Mouse (Mus musculus): ENCODE measurements around the gene Sptlc2.

Gene Sptlc2

GRCm38 (mm10) chr12:87388122-87388774 lies at the start of gene Sptlc2:
TSS of gene Sptlc2 (minus strand) at chr12:87388355.
- DNase-seq (ENCODE audit: low spot score), result peak; percentile 100

DNA sequence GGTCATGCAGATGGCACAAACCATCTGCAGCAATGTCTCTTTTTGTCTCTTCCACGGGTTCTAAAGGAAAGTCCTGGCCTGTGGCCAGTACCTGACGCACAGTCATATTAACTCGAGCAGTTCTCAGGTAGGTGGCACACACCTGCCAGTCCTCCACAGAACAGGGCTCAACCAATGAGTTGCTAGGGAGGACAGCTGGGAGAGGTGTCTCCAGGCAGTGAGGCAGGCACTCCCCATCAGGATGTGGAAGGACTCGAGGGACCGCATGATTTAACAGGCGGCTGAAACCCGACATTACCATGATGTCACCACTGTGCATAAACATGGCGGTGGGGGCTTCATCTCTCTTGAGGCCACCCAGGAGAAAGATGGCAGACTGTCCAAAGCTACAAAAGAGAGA lies 40.7 kb upstream of the Sptlc2 start:
- no peak for DNase-seq (ENCODE audit: low spot score)

- DNase-seq (ENCODE audit: low spot score), result no peak
Measured at GRCm38 (mm10) chr12:87428295-87428694, 40.1 kb upstream of the Sptlc2 start.

DNA sequence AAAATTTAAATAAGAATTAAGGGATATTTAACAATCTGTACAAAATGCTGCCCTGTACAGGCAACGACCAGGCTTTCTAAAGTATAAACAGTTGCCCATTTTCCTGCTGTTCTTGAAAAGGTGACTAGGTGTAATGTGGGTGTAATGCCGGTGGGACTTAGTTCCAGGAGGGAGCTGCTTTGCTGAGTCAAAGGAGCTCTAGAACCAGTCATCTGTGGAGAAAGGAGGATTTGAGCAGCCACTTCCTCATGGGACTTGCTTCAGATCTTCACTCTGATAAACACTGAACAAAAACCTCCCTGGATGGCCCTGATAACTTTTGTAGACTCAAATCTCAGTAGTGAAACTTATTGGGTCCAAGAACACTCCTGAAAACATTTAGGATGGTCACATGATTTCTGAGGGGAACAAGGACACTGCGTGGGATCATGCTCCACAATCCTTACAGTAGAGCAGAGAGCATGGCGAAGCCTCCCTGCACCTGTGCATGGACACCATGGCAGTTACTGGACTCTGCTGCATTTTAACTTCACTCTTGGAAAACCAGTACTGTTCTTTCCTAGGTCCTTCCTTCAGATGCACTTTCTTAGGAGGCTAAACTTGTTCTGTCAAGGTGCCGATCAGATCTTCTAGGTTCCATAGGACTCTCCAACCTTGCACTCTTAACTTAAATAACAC lies 38.3 kb upstream of the Sptlc2 start:
- no peak for DNase-seq (ENCODE audit: low spot score)

DNA sequence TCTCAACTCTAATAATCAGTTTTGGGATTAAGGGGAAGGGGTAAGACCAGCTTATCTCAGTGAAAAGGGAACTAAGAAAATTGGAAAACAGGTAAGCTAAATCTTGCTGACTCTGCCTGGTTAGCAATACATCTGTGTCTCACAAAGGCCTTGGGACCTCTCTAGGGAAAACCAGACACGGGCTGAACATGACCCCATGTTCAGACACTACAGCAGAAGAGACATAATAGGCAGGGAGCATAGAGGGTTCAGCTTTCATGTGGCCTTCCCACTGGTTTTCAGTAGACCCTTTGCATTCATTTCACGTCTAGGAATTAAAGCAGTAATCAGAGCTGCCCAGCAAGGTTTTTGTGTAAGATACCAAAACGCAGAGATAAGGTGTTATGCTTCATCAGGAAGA lies 36.4 kb upstream of the Sptlc2 start:
- DNase-seq (ENCODE audit: low spot score), result no peak

- DNase-seq (ENCODE audit: low spot score), result no peak
Measured at GRCm38 (mm10) chr12:87423700-87424099, 35.5 kb upstream of the Sptlc2 start.

GRCm38 (mm10) chr12:87421708-87422507 lies 33.8 kb upstream of the Sptlc2 start:
- no peak for DNase-seq (ENCODE audit: low spot score)

DNA sequence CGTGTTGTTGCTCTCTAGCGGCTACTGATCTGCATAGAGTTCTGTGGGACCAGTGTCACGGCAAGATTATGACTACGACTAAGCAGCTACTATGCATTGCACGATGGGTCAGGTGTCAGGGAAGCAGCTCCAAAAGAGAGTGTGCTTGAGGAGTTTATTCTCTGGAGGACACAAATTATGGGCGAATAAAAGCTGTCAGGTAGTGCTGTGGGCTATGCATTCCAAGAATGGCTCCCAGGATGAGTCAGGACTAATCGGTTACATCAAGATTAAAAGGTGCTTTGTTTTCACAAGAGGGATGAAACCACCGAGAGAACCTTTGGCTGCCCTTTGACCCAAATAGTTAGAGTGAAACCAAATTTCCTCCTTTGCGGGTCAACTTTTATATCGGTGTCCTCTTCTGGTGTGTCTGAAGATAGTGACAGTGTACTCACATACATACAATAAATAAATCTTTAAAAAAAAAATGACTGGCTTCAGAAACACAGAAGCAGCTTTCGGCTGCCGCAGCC lies 31.9 kb upstream of the Sptlc2 start:
- DNase-seq (ENCODE audit: low spot score), result no peak

DNA sequence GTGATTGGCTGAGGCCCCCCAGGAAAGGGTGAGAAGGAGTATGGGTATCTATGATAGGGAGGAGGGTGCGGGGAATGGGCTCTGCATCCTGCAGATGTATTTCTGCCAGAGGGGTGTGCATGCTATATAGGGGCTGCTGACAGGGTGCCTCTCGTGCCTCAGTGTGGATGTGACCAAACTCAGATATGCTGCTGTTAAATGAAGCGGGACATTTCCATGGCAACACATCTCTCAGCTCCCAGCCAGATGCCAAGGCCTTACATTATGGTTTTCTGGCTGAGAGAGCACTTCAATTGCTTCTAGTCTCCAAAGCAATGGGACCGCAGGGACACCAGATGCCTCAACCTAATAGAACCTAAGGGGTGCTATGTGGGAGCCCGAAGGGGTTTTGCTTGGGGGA lies 30.8 kb upstream of the Sptlc2 start:
- DNase-seq (ENCODE audit: low spot score), result no peak

- no peak for DNase-seq (ENCODE audit: low spot score)
Measured at GRCm38 (mm10) chr12:87416690-87417089, 28.5 kb upstream of the Sptlc2 start.

DNA sequence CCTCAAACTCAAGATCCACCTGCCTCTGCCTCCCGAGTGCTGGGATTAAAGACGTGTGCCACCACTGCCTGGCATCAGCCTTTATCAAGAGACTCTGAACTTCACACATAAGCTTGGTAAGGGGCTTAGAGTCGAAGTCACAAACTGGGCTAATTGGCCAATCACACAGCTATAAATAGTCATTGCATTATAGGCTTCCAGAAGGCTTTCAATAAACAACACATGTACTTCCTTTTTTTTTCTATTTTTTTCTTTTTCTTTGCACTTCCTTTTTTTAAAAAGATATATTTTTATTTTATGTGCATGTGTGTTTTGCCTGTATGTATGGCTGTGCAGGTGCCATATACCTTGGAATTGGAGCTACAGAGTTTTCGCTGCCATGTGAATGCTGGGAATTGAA lies 27.2 kb upstream of the Sptlc2 start:
- DNase-seq (ENCODE audit: low spot score), result no peak

- DNase-seq (ENCODE audit: low spot score), result peak; percentile 23
Measured at GRCm38 (mm10) chr12:87413179-87413790, 25.1 kb upstream of the Sptlc2 start.

DNA sequence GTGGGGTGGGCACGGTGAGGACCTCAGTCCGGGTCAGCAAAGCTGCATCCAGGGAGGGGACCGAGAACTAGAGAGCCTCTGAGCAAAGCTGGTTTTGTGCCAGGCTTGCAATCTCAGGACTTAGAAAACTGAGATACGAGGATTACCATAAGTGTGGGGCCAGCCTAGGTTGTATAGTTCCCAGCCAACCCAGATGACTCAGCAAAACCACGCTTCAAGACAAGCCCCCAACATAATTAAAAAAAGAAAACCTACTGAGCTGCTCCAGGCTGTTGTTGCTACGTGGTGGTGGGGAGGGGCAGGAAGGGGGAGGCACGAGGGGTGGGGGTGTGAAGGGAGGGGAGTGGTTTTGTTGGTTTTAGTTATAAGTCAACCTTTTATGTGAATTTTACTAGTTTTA lies 22.8 kb upstream of the Sptlc2 start:
- no peak for DNase-seq (ENCODE audit: low spot score)

DNA sequence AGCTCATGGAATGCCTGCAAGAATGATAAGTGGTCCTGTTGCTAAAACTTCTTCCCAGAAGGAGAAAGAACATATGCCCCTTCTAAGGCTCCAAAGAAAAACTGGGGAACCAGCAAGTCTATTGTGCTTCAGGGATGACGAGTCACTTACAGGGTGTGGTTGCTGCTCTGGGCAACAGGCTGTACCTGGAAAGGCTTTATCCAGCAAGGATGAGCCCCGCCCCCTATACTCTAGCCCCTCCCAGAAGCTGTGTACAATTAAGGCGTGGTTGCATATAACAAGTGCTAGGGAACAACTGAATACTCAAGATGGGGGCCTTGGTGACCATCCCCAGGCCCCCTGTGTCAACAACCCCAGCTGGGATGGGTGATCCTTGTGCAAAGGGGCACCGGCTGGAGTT lies 21.0 kb upstream of the Sptlc2 start:
- DNase-seq (ENCODE audit: low spot score), result no peak

GRCm38 (mm10) chr12:87407869-87408605 lies 19.9 kb upstream of the Sptlc2 start:
- DNase-seq (ENCODE audit: low spot score), result no peak

GRCm38 (mm10) chr12:87405721-87406120 lies 17.6 kb upstream of the Sptlc2 start:
- DNase-seq (ENCODE audit: low spot score), result no peak

GRCm38 (mm10) chr12:87405165-87405564 lies 17.0 kb upstream of the Sptlc2 start:
- no peak for DNase-seq (ENCODE audit: low spot score)

GRCm38 (mm10) chr12:87401883-87402282 lies 13.7 kb upstream of the Sptlc2 start:
- DNase-seq (ENCODE audit: low spot score), result no peak

- no peak for DNase-seq (ENCODE audit: low spot score)
Measured at GRCm38 (mm10) chr12:87399119-87399819, 11.1 kb upstream of the Sptlc2 start.

GRCm38 (mm10) chr12:87397811-87398417 lies 9.8 kb upstream of the Sptlc2 start:
- DNase-seq (ENCODE audit: low spot score), result no peak

DNA sequence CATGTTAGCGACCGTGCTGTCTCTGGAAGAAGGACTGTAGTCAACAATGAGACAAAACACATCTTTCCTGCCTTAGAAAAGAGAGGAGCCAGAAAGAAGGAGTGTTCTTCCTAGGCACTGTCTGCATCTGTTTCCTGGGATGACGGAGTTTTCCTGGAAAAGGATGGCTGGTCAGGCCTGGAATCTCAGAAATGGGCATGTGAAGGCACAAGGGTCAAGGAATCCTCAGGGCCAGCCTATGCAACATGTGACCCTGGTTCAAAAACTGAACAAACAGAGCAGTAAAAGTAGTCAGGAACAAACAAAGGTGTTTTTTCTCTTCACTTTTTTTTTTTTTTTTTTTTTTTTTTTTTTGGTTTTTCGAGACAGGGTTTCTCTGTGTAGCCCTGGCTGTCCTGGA lies 9.0 kb upstream of the Sptlc2 start:
- DNase-seq (ENCODE audit: low spot score), result no peak

Data from testis, postnatal 14 days (tissue).